26 mouse cellular contexts compared by ENCODE assay signal in the genomic region with DNA sequence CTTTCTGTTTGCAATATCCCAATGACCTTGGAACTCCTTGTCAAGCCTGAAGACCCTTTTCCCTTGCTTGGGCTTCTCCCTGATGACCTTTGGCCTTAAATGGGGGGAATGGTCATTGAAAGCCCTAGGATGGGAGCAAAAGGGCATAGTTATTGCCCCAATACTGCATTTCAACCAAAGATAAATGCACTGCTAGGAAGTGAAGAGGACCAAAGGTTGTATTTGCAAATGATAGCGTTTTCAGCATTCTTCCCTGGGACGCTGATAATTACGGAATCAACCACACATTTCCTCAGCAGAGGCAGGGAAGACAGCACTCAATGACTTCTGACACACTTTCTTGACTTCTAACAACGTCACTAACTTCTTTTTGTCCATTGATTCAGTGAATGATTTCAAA.
"Had no signal": no experiment of that assay in that cellular context is flagged by ENCODE, and none has a peak within 500 bp of the region (broad histone marks: within the 10 kb centered on the region; RNA-seq: fewer than 3 reads in every experiment).

No protein-coding gene starts in this region.

- H3K36me3 ChIP-seq: heart, embryonic 13.5 days; heart, embryonic 15.5 days; hindbrain, embryonic 13.5 days; kidney, embryonic 15.5 days; limb, embryonic 13.5 days; limb, embryonic 15.5 days; liver, embryonic 12.5 days had no signal

- H3K4me2 ChIP-seq: heart, embryonic 11.5 days; heart, embryonic 13.5 days; heart, embryonic 15.5 days; hindbrain, embryonic 13.5 days; kidney, embryonic 15.5 days; limb, embryonic 13.5 days; limb, embryonic 15.5 days; liver, embryonic 12.5 days had no signal

- H3K4me1 ChIP-seq: hindbrain, embryonic 13.5 days; kidney, embryonic 15.5 days; limb, embryonic 13.5 days; limb, embryonic 15.5 days; liver, embryonic 12.5 days had no signal

- H3K27me3 ChIP-seq: heart, embryonic 13.5 days; heart, embryonic 15.5 days; hindbrain, embryonic 13.5 days; kidney, embryonic 15.5 days; limb, embryonic 13.5 days; limb, embryonic 15.5 days; liver, embryonic 12.5 days had no signal

- ATAC-seq: hindbrain, embryonic 16.5 days; inflammation-experienced regulatory T-cells, adult 6 months; liver, embryonic 12.5 days had no signal

- H3K9ac ChIP-seq: heart, embryonic 13.5 days; heart, embryonic 15.5 days; hindbrain, embryonic 13.5 days; kidney, embryonic 15.5 days; limb, embryonic 13.5 days; limb, embryonic 15.5 days; liver, embryonic 12.5 days; liver, embryonic 14.5 days had no signal

- H3K4me3 ChIP-seq: heart, adult 2 months; heart, embryonic 13.5 days; heart, embryonic 15.5 days; hindbrain, embryonic 13.5 days; kidney, embryonic 15.5 days; limb, embryonic 13.5 days; limb, embryonic 15.5 days; liver, embryonic 12.5 days had no signal

- H3K27ac ChIP-seq: heart, adult 2 months; heart, embryonic 13.5 days; heart, embryonic 15.5 days; hindbrain, embryonic 13.5 days; kidney, embryonic 15.5 days; kidney, postnatal 0 days; limb, embryonic 13.5 days; limb, embryonic 15.5 days; liver, embryonic 12.5 days; liver, embryonic 14.5 days had no signal

- DNase-seq: gastrocnemius, postnatal 14 days; gastrocnemius, postnatal 36 days; heart, adult 11 months; heart, adult 2 months; heart, postnatal 14 days; heart, postnatal 36 days; kidney, adult 11 months; kidney, adult 2 months; kidney, adult 9 months; kidney, postnatal 14 days; kidney, postnatal 36 days; layer of hippocampus, adult 9-11 months; layer of hippocampus, postnatal 36 days; left cerebral cortex, postnatal 4 days had no signal

- H3K9me3 ChIP-seq: heart, embryonic 15.5 days; hindbrain, embryonic 13.5 days; kidney, embryonic 15.5 days; limb, embryonic 15.5 days; liver, embryonic 12.5 days had no signal
